Comparison of ENCODE assay signal across 26 mouse cellular contexts in the genomic region with DNA sequence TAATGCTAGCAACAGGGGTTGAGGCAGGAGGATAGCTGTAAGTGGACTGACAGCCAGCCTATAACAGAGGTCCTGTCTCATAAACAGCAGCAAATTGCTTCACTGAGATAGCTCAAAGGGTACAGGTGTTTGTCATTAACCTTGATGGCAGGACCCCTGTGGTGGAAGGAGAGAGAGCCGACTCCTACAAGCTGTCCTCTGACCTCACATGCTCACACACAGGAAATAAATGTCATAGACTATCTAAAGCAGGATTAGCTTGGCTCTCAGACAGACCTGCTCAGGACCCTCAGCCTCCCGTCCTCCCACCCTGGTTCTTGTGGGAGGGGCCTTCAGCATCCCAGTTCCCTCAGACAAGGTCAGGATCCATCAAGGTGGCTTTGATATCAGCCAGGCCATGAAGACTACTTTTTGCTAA. TPM values are rescaled to one million over a fixed set of nuclear protein-coding genes. Genes with fewer than 3 reads are reported as not detected.
"Had no signal": no experiment of that assay in that cellular context is flagged by ENCODE, and none has a peak within 500 bp of the region (broad histone marks: within the 10 kb centered on the region; RNA-seq: fewer than 3 reads in every experiment).

No protein-coding gene starts in this region.

- H3K36me3 ChIP-seq: limb, embryonic 10.5 days; limb, embryonic 13.5 days; liver, embryonic 12.5 days; liver, embryonic 15.5 days; lung, embryonic 15.5 days; midbrain, embryonic 10.5 days; midbrain, embryonic 13.5 days; neural tube, embryonic 13.5 days had no signal

- H3K9ac ChIP-seq: limb, embryonic 13.5 days; liver, embryonic 12.5 days; liver, embryonic 15.5 days; lung, embryonic 15.5 days; midbrain, embryonic 13.5 days; neural tube, embryonic 13.5 days had no signal

- H3K4me2 ChIP-seq: limb, embryonic 13.5 days; liver, embryonic 12.5 days; liver, embryonic 15.5 days; lung, embryonic 15.5 days; midbrain, embryonic 13.5 days; neural tube, embryonic 13.5 days had no signal

- ATAC-seq: liver, embryonic 12.5 days; midbrain, embryonic 13.5 days; midbrain, embryonic 16.5 days had no signal

- H3K4me3 ChIP-seq: layer of hippocampus, adult 2 months; limb, embryonic 10.5 days; limb, embryonic 13.5 days; liver, embryonic 12.5 days; liver, embryonic 15.5 days; lung, embryonic 15.5 days; megakaryocyte, embryonic 14.5 days; midbrain, embryonic 10.5 days; midbrain, embryonic 13.5 days; myocyte; neural tube, embryonic 13.5 days had no signal

- H3K4me1 ChIP-seq: limb, embryonic 10.5 days; limb, embryonic 13.5 days; liver, embryonic 12.5 days; liver, embryonic 15.5 days; lung, embryonic 15.5 days; megakaryocyte, embryonic 14.5 days; midbrain, embryonic 10.5 days; neural tube, embryonic 13.5 days had no signal

- H3K27me3 ChIP-seq: limb, embryonic 13.5 days; liver, embryonic 12.5 days; liver, embryonic 15.5 days; lung, embryonic 15.5 days; midbrain, embryonic 13.5 days; neural tube, embryonic 13.5 days had no signal

- H3K9me3 ChIP-seq: limb, embryonic 10.5 days; limb, embryonic 13.5 days; liver, embryonic 12.5 days; liver, embryonic 15.5 days; lung, embryonic 15.5 days; midbrain, embryonic 10.5 days; midbrain, embryonic 13.5 days; neural tube, embryonic 13.5 days had no signal

- DNase-seq: kidney, postnatal 25 days; layer of hippocampus, adult 9-11 months; liver; lung, adult 18-20 months; lung, postnatal 10 days; lung, postnatal 36 days; thymus, adult 2 months; thymus, postnatal 14 days; thymus, postnatal 4 days had no signal

- H3K27ac ChIP-seq: kidney, postnatal 0 days; layer of hippocampus, adult 2 months; limb, embryonic 10.5 days; limb, embryonic 13.5 days; liver, embryonic 12.5 days; liver, embryonic 15.5 days; lung, embryonic 15.5 days; midbrain, embryonic 10.5 days; midbrain, embryonic 13.5 days; neural tube, embryonic 13.5 days had no signal

RNA-seq across cellular contexts. Expression of a gene that starts 4.8 kb away (rescaled TPM):
- polyA plus RNA-seq: limb, embryonic 13.5 days; midbrain, embryonic 10.5 days; midbrain, embryonic 16.5 days; myocyte had no signal

RNA-seq across cellular contexts. Expression of a gene that starts 22.1 kb away (rescaled TPM):
- polyA plus RNA-seq: kidney, postnatal 0 days; limb, embryonic 10.5 days; limb, embryonic 13.5 days; liver, embryonic 12.5 days; liver, embryonic 15.5 days; lung, embryonic 15.5 days; midbrain, embryonic 10.5 days; midbrain, embryonic 13.5 days; myocyte; neural tube, embryonic 13.5 days; spleen, adult 2 months; stomach, embryonic 16.5 days had no signal

RNA-seq across cellular contexts. Expression of a gene that starts 31.0 kb away (rescaled TPM):
- polyA plus RNA-seq: large intestine, adult 2 months; limb, embryonic 10.5 days; limb, embryonic 13.5 days; liver, embryonic 12.5 days; liver, embryonic 15.5 days; lung, embryonic 15.5 days; midbrain, embryonic 10.5 days; midbrain, embryonic 13.5 days; midbrain, embryonic 16.5 days; myocyte; neural tube, embryonic 13.5 days; small intestine, adult 2 months; spleen, adult 2 months; stomach, embryonic 16.5 days had no signal

RNA-seq across cellular contexts. Expression of a gene that starts 45.1 kb away (rescaled TPM):
- polyA plus RNA-seq: limb, embryonic 10.5 days; limb, embryonic 13.5 days; liver, embryonic 12.5 days; liver, embryonic 15.5 days; lung, embryonic 15.5 days; midbrain, embryonic 10.5 days; midbrain, embryonic 13.5 days; midbrain, embryonic 16.5 days; myocyte; neural tube, embryonic 13.5 days; spleen, adult 2 months; stomach, embryonic 16.5 days had no signal
